Mouse (Mus musculus): ENCODE results near the gene Lkaaear1. TPM values are rescaled to one million over a fixed set of nuclear protein-coding genes. Genes with fewer than 3 reads are reported as not detected.

The Lkaaear1 gene
- total and polyA plus RNA-seq, 2 experiments from 2014 or later = not detected

GRCm38 (mm10) chr2:181695776-181696175 is 2.5 kb downstream of the Lkaaear1 start:
- Histone ChIP-seq H3K4me1 (ENCODE audit: insufficient read depth, low read length) (peaks cover 13% of the 10 kb centered on the region), H3K27ac (ENCODE audit: low read depth, low read length) (no peak overlapping the region), H3K9ac (replicated peaks; ENCODE audit: low read length, poor library complexity, severe bottlenecking) (no peak overlapping the region), H3K36me3 (ENCODE audit: insufficient read depth, low read length) (no peaks in the 10 kb centered on the region), H3K4me3 (ENCODE audit: low read depth, low read length) (no peak overlapping the region), H3K27me3 (ENCODE audit: insufficient read depth, low read length) (no peaks in the 10 kb centered on the region), H3K9me3 (ENCODE audit: low read length) (no peaks in the 10 kb centered on the region), H3K4me2 (ENCODE audit: low read depth, low read length, poor library complexity, severe bottlenecking) (no peak overlapping the region)
- ATAC-seq (ENCODE audit: low FRiP score) (no peak), DNase-seq (ENCODE audit: low spot score) (no peak)
- no peak for TF ChIP-seq CTCF (IDR thresholded peaks at IDR 0.05)
- WGBS = 73% methylated on average over 1 of the region's 1 CpGs

GRCm38 (mm10) chr2:181694581-181694980 is 3.7 kb downstream of the Lkaaear1 start:
- 92% methylated on average over 3 of the region's 3 CpGs for WGBS
- H3K4me3 ChIP-seq (ENCODE audit: low read depth, low read length) = no peak overlapping the region

GRCm38 (mm10) chr2:181693339-181694280 is 4.6 kb downstream of the Lkaaear1 start, which contains the start of gene Rgs19:
TSS of gene Rgs19 (minus strand) at chr2:181693977.
- Histone ChIP-seq H3K9ac (replicated peaks; ENCODE audit: low read length, poor library complexity, severe bottlenecking) (peak within 1 kb of the TSS; percentile 86), H3K4me3 (ENCODE audit: low read depth, low read length) (peak within 1 kb of the TSS; percentile 65), H3K36me3 (ENCODE audit: insufficient read depth, low read length) (peaks cover 13% of the 10 kb centered on the region), H3K27ac (ENCODE audit: low read depth, low read length) (peak within 1 kb of the TSS; percentile 18), H3K9me3 (ENCODE audit: low read length) (no peaks in the 10 kb centered on the region), H3K27me3 (ENCODE audit: insufficient read depth, low read length) (no peaks in the 10 kb centered on the region), H3K4me2 (ENCODE audit: low read depth, low read length, poor library complexity, severe bottlenecking) (peak within 1 kb of the TSS; percentile 92), H3K4me1 (ENCODE audit: insufficient read depth, low read length) (peaks cover 13% of the 10 kb centered on the region)
- 0% methylated on average over 56 of the region's 75 CpGs for WGBS
- DNase-seq (ENCODE audit: low spot score) = peak; percentile 70
- TF ChIP-seq CTCF (IDR thresholded peaks at IDR 0.05) = peak; percentile 18
- peak; percentile 75 for ATAC-seq (ENCODE audit: low FRiP score)

More at GRCm38 (mm10) chr2:181694581-181694980, 3.7 kb downstream of the Lkaaear1 start:
- Histone ChIP-seq H3K4me1 (ENCODE audit: insufficient read depth, low read length) (peaks cover 13% of the 10 kb centered on the region), H3K36me3 (ENCODE audit: insufficient read depth, low read length) (0 out of 2 replicates have a peak, but pooled peaks cover 5% of the 10 kb centered on the region), H3K27ac (ENCODE audit: low read depth, low read length) (peak overlapping the region; percentile 7; the same call in 1 of the 2 replicates), H3K9me3 (ENCODE audit: low read length) (no peaks in the 10 kb centered on the region), H3K27me3 (ENCODE audit: insufficient read depth, low read length) (no peaks in the 10 kb centered on the region), H3K4me2 (ENCODE audit: low read depth, low read length, poor library complexity, severe bottlenecking) (peak overlapping the region; percentile 92; the same call in 1 of the 2 replicates), H3K9ac (replicated peaks; ENCODE audit: low read length, poor library complexity, severe bottlenecking) (no peak overlapping the region)
- no peak for ATAC-seq (ENCODE audit: low FRiP score)
- DNase-seq (ENCODE audit: low spot score) = no peak
- no peak for TF ChIP-seq CTCF (IDR thresholded peaks at IDR 0.05)

- WGBS = 88% methylated on average over 3 of the region's 3 CpGs
- peak overlapping the region; percentile 65; the same call in 1 of the 2 replicates for H3K4me3 ChIP-seq (ENCODE audit: low read depth, low read length)
Observed at GRCm38 (mm10) chr2:181692304-181692703, 5.9 kb downstream of the Lkaaear1 start.

GRCm38 (mm10) chr2:181691571-181691970 is 6.7 kb downstream of the Lkaaear1 start:
- Histone ChIP-seq H3K4me3 (ENCODE audit: low read depth, low read length) (no peak overlapping the region), H3K9me3 (ENCODE audit: low read length) (no peaks in the 10 kb centered on the region), H3K4me1 (ENCODE audit: insufficient read depth, low read length) (peaks cover 13% of the 10 kb centered on the region), H3K9ac (replicated peaks; ENCODE audit: low read length, poor library complexity, severe bottlenecking) (no peak overlapping the region), H3K36me3 (ENCODE audit: insufficient read depth, low read length) (peaks cover 23% of the 10 kb centered on the region), H3K27ac (ENCODE audit: low read depth, low read length) (no peak overlapping the region), H3K27me3 (ENCODE audit: insufficient read depth, low read length) (no peaks in the 10 kb centered on the region), H3K4me2 (ENCODE audit: low read depth, low read length, poor library complexity, severe bottlenecking) (no peak overlapping the region)
- no peak for TF ChIP-seq CTCF (IDR thresholded peaks at IDR 0.05)
- DNase-seq (ENCODE audit: low spot score) (no peak), ATAC-seq (ENCODE audit: low FRiP score) (no peak)
- WGBS = 93% methylated on average over 4 of the region's 4 CpGs

More at GRCm38 (mm10) chr2:181692304-181692703, 5.9 kb downstream of the Lkaaear1 start:
- no peak for TF ChIP-seq CTCF (IDR thresholded peaks at IDR 0.05)
- no peaks in the 10 kb centered on the region for H3K27me3 ChIP-seq (ENCODE audit: insufficient read depth, low read length)
- no peaks in the 10 kb centered on the region for H3K9me3 ChIP-seq (ENCODE audit: low read length)
- 0 out of 2 replicates have a peak overlapping the region, but pooled peaks have one; percentile 86 for H3K9ac ChIP-seq (replicated peaks; ENCODE audit: low read length, poor library complexity, severe bottlenecking)
- ATAC-seq (ENCODE audit: low FRiP score) (no peak), DNase-seq (ENCODE audit: low spot score) (no peak)
- H3K4me2 ChIP-seq (ENCODE audit: low read depth, low read length, poor library complexity, severe bottlenecking) = peak overlapping the region; percentile 92
- peaks cover 13% of the 10 kb centered on the region for H3K4me1 ChIP-seq (ENCODE audit: insufficient read depth, low read length)
- H3K36me3 ChIP-seq (ENCODE audit: insufficient read depth, low read length) = peaks cover 22% of the 10 kb centered on the region
- peak overlapping the region; percentile 18; the same call in 1 of the 2 replicates for H3K27ac ChIP-seq (ENCODE audit: low read depth, low read length)

- no peak for ATAC-seq (ENCODE audit: low FRiP score)
- Histone ChIP-seq H3K9ac (replicated peaks; ENCODE audit: low read length, poor library complexity, severe bottlenecking) (no peak overlapping the region), H3K36me3 (ENCODE audit: insufficient read depth, low read length) (peaks cover 28% of the 10 kb centered on the region), H3K27me3 (ENCODE audit: insufficient read depth, low read length) (no peaks in the 10 kb centered on the region), H3K27ac (ENCODE audit: low read depth, low read length) (no peak overlapping the region), H3K4me1 (ENCODE audit: insufficient read depth, low read length) (peaks cover 13% of the 10 kb centered on the region), H3K4me3 (ENCODE audit: low read depth, low read length) (no peak overlapping the region), H3K4me2 (ENCODE audit: low read depth, low read length, poor library complexity, severe bottlenecking) (no peak overlapping the region), H3K9me3 (ENCODE audit: low read length) (no peaks in the 10 kb centered on the region)
- no peak for TF ChIP-seq CTCF (IDR thresholded peaks at IDR 0.05)
- no peak for DNase-seq (ENCODE audit: low spot score)
- WGBS = 90% methylated on average over 6 of the region's 6 CpGs
Observed at GRCm38 (mm10) chr2:181691083-181691482, 7.2 kb downstream of the Lkaaear1 start.
